Mouse (Mus musculus) C2C12 (cell line): Measurements from ENCODE around the gene Gm4756.

ENCODE experiments used
- CEBPB ChIP-seq: IDR thresholded peaks from one replicate; pipeline ENCODE4 v1.6.1; 2011; ENCODE audit warnings: low read depth, mild to moderate bottlenecking, control low read depth, moderate library complexity
- CTCF ChIP-seq: IDR thresholded peaks from one replicate; pipeline ENCODE4 v1.5.1; 2011; ENCODE audit not compliant: control insufficient read depth, insufficient read depth, insufficient read length
- FOSL1 ChIP-seq: IDR thresholded peaks from one replicate; pipeline ENCODE4 v1.8.0; 2011; ENCODE audit warnings: mild to moderate bottlenecking, low read length; ENCODE audit not compliant: poor library complexity, insufficient read depth, severe bottlenecking
- MAX ChIP-seq: IDR thresholded peaks from one replicate; pipeline ENCODE4 v1.6.1; 2011; ENCODE audit warnings: mild to moderate bottlenecking, control low read depth
- MYOG ChIP-seq: IDR thresholded peaks from one replicate; pipeline ENCODE4 v1.6.1; 2011; ENCODE audit not compliant: control insufficient read depth, insufficient read length; ENCODE audit errors: extremely low read depth

DNA sequence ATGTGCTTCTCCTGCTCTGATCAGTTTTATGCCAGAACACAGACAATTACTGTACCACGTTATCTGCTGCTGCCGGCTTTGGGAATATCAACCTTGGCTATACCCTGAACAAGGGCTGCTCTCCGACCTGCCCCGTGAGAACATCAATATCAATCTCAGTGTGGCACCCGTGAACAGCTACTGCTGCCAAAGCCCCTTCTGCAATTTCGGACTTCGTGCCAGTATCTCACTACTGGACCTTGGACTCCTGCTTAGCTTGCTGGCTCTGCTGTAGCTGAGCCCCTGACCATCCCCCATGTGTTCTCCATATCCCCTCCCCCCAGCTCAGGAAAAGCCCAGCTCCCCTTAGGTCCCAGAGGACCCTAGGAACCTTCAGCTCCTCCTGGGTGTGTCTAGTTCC, 28.6 kb downstream of the Gm4756 start:
- TF ChIP-seq FOSL1 (no peak), CTCF (no peak), MAX (no peak), CEBPB (no peak), MYOG (no peak)
